Mouse (Mus musculus) heart, embryonic 16.5 days (tissue): ENCODE data around the gene Pde3b. TPM values are rescaled to one million over a fixed set of nuclear protein-coding genes. Genes with fewer than 3 reads are reported as not detected.

Source experiments
- ATAC-seq: fragments of 200-750 bp; cut with Nextera tagmentation; replicated peaks from 2 replicates; pipeline ENCODE4 v1.8.0; 2017; ENCODE audit warnings: moderate number of reproducible peaks; ENCODE audit not compliant: insufficient read depth, low FRiP score; ENCODE audit errors: extremely low read depth
- H3K27ac ChIP-seq: fragments of 300-500 bp; sonication (generic); 2 replicates; pipeline ENCODE4 v1.5.1; 2014; ENCODE audit warnings: mild to moderate bottlenecking, low read length, control low read depth, moderate library complexity
- H3K27me3 ChIP-seq: fragments of 300-500 bp; sonication (generic); 2 replicates; pipeline ENCODE4 v1.6.1; 2014; ENCODE audit warnings: low read length, mixed read lengths; ENCODE audit not compliant: control insufficient read depth, insufficient read depth
- H3K36me3 ChIP-seq: fragments of 300-500 bp; sonication (generic); 2 replicates; pipeline ENCODE4 v1.6.1; 2014; ENCODE audit not compliant: control insufficient read depth, insufficient read depth
- H3K4me1 ChIP-seq: fragments of 300-500 bp; sonication (generic); 2 replicates; pipeline ENCODE4 v1.6.1; 2014; ENCODE audit warnings: low read length, mixed read lengths; ENCODE audit not compliant: control insufficient read depth, insufficient read depth
- H3K4me2 ChIP-seq: fragments of 300-500 bp; sonication (generic); 2 replicates; pipeline ENCODE4 v1.6.1; 2014; ENCODE audit warnings: low read depth, mild to moderate bottlenecking, control low read depth, low read length
- H3K4me3 ChIP-seq: fragments of 300-500 bp; sonication (generic); 2 replicates; pipeline ENCODE4 v1.5.1; 2014; ENCODE audit warnings: mild to moderate bottlenecking, control low read depth, low read length
- H3K9ac ChIP-seq: fragments of 300-500 bp; sonication (generic); 2 replicates; pipeline ENCODE4 v1.6.1; 2014; ENCODE audit warnings: low read length, control low read depth
- H3K9me3 ChIP-seq: fragments of 300-500 bp; sonication (generic); replicated peaks from 2 replicates; pipeline ENCODE4 v1.6.1; 2016; ENCODE audit warnings: low read length; ENCODE audit not compliant: control insufficient read depth
- WGBS: fragments of 180-500 bp; shearing (Covaris S2); extraction: QIAGEN DNeasy Blood & Tissue Kit; methylation state at CpG from one replicate; pipeline ENCODE4 v1.1.7; 2014; 5-methylcytosine and 5-hydroxymethylcytosine counted together
- polyA plus RNA-seq: library from polyadenylated mRNA; unstranded; fragments of >200 nt; fragmentation: Nextera tagmentation; extraction: Ambion mirVana; gene quantifications from 2 replicates; pipeline ENCODE4 v1.2.1, GENCODE M21; 2015

The Pde3b gene
- polyA plus RNA-seq, 1 experiment from 2014 or later = 3.9 TPM

DNA sequence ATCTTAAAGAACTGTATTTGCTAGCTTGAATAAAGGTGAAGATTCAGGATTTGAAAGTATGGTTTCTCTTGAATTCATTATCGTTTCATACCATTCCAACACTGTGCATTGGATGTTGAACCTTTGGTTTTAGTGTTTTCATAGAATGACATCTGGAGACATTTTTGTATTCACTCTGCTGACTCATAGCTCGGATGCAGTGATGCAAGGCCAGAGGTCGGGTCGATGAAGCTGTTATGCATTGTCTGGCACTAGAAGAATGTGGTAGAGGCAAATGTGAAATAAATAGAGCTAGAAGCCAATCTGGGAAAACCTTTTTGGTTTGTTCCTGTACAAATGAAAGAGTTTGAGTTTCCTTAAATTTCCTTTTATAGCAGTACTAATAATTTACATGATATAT is 16.9 kb downstream of the Pde3b start:
- H3K27me3 ChIP-seq = no peaks in the 10 kb centered on the region
- H3K4me3 ChIP-seq = no peak overlapping the region
- no peak overlapping the region for H3K4me2 ChIP-seq
- no peaks in the 10 kb centered on the region for H3K4me1 ChIP-seq
- 66% methylated on average over 4 of the region's 4 CpGs for WGBS
- no peak for ATAC-seq
- H3K27ac ChIP-seq = no peak overlapping the region
- H3K9ac ChIP-seq = no peak overlapping the region
- H3K36me3 ChIP-seq = no peaks in the 10 kb centered on the region
- no peaks in the 10 kb centered on the region; the same call in 1 of the 2 replicates for H3K9me3 ChIP-seq

DNA sequence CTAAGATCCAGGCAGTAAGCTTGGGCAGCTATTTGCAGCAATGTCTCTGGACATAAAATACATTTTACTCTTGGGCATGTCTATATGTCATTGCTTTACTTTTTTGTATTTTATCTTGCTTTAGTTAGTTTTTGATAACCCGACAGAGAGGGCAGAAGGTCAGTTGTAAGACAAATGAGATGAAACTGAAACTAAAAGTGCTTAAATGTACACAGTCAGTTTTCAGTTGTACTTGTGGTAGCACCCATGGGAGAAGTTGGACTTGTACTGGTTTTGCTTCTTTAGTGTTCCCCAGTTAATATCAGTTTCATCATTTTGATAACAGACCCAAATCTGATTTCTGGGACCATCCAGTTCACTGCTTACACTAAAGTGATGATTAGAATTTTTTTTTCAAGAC is 24.6 kb downstream of the Pde3b start:
- 56% methylated on average over 1 of the region's 1 CpGs for WGBS
- Histone ChIP-seq H3K4me1 (no peaks in the 10 kb centered on the region), H3K9ac (no peak overlapping the region), H3K4me3 (no peak overlapping the region), H3K9me3 (no peaks in the 10 kb centered on the region), H3K27me3 (no peaks in the 10 kb centered on the region), H3K27ac (no peak overlapping the region), H3K36me3 (no peaks in the 10 kb centered on the region), H3K4me2 (no peak overlapping the region)
- no peak for ATAC-seq

DNA sequence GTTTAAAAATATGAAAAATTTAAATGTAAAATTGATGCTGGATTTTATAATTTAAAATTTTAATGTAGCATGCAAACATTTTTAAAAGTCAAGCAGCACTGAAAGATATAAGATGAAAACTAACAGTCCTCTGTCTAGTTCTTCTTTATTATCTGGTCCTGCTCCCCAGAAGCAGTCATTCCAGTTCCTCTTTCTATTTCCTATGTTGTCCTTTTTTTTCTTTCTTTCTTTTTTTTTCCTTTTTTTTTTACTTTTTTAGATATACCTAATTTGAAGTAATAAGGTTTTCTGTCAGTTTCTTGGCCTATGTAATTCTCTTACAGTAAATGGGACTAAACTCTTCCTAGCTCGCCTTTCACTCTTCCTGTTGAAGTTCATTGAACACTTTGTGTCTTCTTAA is 25.4 kb downstream of the Pde3b start:
- no peak for ATAC-seq
- Histone ChIP-seq H3K27ac (no peak overlapping the region), H3K9ac (no peak overlapping the region), H3K4me3 (no peak overlapping the region), H3K4me2 (no peak overlapping the region), H3K9me3 (no peaks in the 10 kb centered on the region), H3K4me1 (no peaks in the 10 kb centered on the region), H3K27me3 (no peaks in the 10 kb centered on the region), H3K36me3 (no peaks in the 10 kb centered on the region)
- 98% methylated on average over 1 of the region's 1 CpGs for WGBS

DNA sequence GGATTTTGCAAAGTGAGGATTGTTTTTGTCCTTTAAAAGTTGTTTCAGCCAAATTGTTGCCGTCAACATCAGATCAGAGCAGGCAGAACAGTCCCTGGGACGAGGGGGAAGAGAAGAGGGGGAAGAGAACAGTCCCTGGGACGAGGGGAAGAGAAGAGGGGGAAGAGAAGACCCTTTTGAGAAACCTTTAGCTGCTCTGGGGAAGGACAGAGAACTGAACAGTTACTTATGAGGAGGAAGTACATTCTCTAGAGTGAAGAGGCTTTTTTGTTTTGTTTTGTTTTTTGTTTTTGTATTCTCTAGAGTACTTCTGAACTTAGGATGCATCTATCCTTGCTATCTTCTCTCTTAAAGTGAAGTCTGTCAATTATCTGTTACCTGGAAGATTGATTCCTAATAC is 37.8 kb downstream of the Pde3b start:
- Histone ChIP-seq H3K4me1 (no peaks in the 10 kb centered on the region), H3K9ac (no peak overlapping the region), H3K27me3 (no peaks in the 10 kb centered on the region), H3K9me3 (no peaks in the 10 kb centered on the region), H3K27ac (no peak overlapping the region), H3K4me2 (no peak overlapping the region), H3K4me3 (no peak overlapping the region), H3K36me3 (no peaks in the 10 kb centered on the region)
- ATAC-seq = no peak
- 51% methylated on average over 3 of the region's 3 CpGs for WGBS

DNA sequence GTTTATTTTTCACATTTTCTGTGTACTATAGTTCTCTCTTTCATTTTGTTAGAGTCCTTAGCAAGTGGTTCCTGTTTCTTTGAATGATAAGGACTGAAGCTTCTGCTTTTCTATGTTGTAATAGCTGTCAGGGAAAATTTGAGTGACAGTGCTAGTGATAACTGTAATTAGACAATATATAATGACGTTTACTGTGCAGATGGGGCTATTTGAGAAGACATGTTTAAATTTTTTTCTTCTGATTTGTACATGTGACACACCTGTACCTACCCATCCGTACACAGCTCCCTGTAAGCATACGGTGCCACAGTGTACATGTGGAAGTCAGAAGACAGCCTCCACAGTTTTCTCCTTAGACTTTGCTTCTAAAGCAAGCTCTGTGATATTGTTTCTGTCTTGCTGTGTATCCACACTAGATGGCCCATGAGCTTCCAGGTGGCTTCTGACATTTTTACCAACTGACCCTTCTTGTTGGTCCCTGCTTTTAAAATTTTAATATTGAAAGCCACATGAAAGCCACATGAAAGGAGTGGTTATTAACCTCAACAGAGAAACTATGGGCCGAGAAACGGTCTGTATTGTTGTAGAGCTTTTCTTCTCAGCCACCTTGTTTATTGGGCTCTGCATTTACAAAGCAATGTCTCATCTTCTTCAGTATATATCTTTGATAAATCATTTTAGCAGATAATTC is 38.4 kb downstream of the Pde3b start:
- 69% methylated on average over 5 of the region's 5 CpGs for WGBS
- no peak overlapping the region for H3K9ac ChIP-seq
- no peaks in the 10 kb centered on the region for H3K36me3 ChIP-seq
- no peak overlapping the region for H3K4me2 ChIP-seq
- H3K9me3 ChIP-seq = no peaks in the 10 kb centered on the region
- ATAC-seq = no peak
- no peaks in the 10 kb centered on the region for H3K4me1 ChIP-seq
- no peaks in the 10 kb centered on the region for H3K27me3 ChIP-seq
- H3K27ac ChIP-seq = no peak overlapping the region
- no peak overlapping the region for H3K4me3 ChIP-seq

DNA sequence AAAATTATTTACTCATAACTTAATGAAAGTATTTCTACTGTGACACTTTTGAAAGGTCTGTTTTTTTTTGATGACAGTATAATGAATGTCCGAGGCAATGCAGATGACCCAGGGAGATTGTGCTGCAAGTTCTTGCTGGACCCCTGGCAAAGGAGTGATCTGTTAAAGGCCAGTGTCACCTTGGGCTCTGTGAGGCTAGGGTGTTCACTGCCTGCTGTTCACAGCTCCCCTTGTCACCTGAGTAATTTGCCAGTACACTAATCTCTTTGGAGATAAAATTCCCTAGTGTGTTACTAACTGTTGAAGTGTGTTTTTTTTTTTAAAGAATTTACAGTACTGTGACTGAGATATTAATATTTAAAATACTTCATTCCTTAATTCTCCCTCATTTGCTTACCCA is 39.8 kb downstream of the Pde3b start:
- Histone ChIP-seq H3K4me2 (no peak overlapping the region), H3K27ac (peak overlapping the region; percentile 36; the same call in 1 of the 2 replicates), H3K27me3 (no peaks in the 10 kb centered on the region), H3K9me3 (no peaks in the 10 kb centered on the region), H3K4me1 (no peaks in the 10 kb centered on the region), H3K4me3 (no peak overlapping the region), H3K9ac (no peak overlapping the region), H3K36me3 (no peaks in the 10 kb centered on the region)
- ATAC-seq = peak; percentile 55; the same call in 1 of the 2 replicates
- 37% methylated on average over 1 of the region's 1 CpGs for WGBS

DNA sequence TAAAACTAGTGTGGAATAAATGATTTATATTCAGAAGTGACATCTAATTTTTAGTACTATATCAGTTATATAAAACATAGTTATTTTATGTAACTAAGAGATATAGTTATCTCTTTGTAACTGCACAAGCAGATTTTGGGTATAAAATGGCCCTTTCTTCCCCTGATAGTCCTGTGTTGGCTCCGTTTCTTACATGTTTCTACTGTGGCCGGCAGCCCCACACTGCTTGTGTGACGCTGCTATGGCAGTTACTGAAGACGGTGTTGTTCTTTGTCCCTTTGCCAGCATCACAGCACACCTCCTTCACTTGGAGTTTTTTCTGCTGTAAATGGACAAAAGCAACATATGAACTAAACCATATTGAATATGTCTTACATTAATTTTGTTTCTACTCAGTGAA is 41.8 kb downstream of the Pde3b start:
- H3K27ac ChIP-seq = no peak overlapping the region
- no peak for ATAC-seq
- 64% methylated on average over 4 of the region's 4 CpGs for WGBS
- no peaks in the 10 kb centered on the region for H3K27me3 ChIP-seq
- H3K4me1 ChIP-seq = no peaks in the 10 kb centered on the region
- H3K9ac ChIP-seq = no peak overlapping the region
- H3K4me3 ChIP-seq = no peak overlapping the region
- no peaks in the 10 kb centered on the region for H3K9me3 ChIP-seq
- H3K4me2 ChIP-seq = no peak overlapping the region
- H3K36me3 ChIP-seq = no peaks in the 10 kb centered on the region

DNA sequence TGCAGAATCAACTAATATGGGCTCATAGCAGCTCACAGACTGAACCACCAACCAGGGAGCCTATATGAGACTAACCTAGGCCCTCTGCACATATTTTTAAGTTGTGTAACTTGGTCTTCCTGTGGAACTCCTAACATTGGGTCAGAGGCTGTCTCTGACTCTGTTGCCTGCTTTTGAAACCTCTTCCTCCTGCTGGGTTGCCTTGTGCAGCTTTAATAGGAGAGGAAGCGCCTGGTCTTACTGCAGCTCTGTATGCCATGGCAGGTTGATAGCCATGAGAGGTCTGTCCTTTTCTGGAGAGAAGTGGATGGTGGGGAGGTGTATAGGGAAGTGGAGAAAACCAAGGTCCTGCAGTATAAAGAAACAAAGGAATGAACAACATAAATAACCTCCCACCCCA is 44.8 kb downstream of the Pde3b start:
- ATAC-seq = no peak
- Histone ChIP-seq H3K9me3 (no peaks in the 10 kb centered on the region), H3K36me3 (no peaks in the 10 kb centered on the region), H3K4me3 (no peak overlapping the region), H3K4me1 (no peaks in the 10 kb centered on the region), H3K27me3 (no peaks in the 10 kb centered on the region), H3K4me2 (no peak overlapping the region), H3K27ac (no peak overlapping the region), H3K9ac (no peak overlapping the region)
- WGBS = 68% methylated on average over 1 of the region's 1 CpGs

DNA sequence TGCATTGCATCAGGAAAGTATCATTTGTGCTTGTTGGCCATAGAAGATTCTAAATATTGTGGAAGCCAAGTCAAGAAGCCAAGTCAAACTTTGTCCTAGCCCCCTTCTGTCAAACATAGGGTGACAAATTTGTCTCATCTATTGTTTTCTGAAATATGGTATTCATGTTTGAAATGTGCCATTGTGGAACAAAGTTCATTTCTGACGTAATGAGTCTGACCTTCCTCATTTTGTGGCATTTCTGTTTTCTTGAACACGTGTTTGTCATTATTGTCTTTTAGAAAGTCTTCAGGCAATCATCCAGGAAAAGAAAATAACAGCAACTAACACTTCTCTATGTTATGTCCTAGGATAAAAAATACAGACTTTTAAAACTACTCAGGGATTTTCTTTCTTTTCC is 46.6 kb downstream of the Pde3b start:
- 73% methylated on average over 2 of the region's 2 CpGs for WGBS
- H3K4me2 ChIP-seq = no peak overlapping the region
- H3K9me3 ChIP-seq = no peaks in the 10 kb centered on the region
- H3K4me3 ChIP-seq = no peak overlapping the region
- no peak overlapping the region for H3K27ac ChIP-seq
- no peaks in the 10 kb centered on the region for H3K4me1 ChIP-seq
- H3K27me3 ChIP-seq = no peaks in the 10 kb centered on the region
- no peaks in the 10 kb centered on the region for H3K36me3 ChIP-seq
- no peak for ATAC-seq
- no peak overlapping the region for H3K9ac ChIP-seq
